Mouse (Mus musculus) cerebellum, postnatal 14 days (tissue): ENCODE measurements around the gene Kdm4c.
"Not testable (repeated sequence)": the region's sequence is repeated elsewhere in the genome, so short reads cannot be mapped to it uniquely, and the experiment has no call there.

Experiments used
- DNase-seq, 2 experiments: peaks; one replicate each; pipeline ENCODE4 v3.0.0; 2021; ENCODE audit warnings: mixed read lengths in 2 of 2

The Kdm4c gene

DNA sequence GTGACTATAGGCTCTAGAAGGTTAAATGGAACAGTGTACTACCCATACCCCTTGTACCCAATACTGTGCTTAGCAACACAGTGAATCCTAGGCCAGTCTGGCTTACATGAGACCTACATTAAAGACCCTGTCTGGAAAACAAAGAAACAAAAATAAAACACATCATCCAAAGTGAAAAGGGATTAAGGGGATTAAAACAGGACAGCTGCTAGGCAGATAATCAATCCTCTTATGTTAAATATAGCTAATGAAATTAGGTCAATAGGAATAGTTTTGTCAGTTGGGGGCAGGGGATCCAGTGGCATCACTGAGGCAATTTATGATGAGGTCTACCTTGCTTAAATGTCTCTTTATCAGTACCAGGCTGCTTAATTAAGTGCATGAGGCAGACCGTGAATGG, at the start of gene Kdm4c:
Gene Kdm4c, plus strand, starts transcription at position 322 of the 400 bp plus-strand sequence.
- DNase-seq = no peak

DNA sequence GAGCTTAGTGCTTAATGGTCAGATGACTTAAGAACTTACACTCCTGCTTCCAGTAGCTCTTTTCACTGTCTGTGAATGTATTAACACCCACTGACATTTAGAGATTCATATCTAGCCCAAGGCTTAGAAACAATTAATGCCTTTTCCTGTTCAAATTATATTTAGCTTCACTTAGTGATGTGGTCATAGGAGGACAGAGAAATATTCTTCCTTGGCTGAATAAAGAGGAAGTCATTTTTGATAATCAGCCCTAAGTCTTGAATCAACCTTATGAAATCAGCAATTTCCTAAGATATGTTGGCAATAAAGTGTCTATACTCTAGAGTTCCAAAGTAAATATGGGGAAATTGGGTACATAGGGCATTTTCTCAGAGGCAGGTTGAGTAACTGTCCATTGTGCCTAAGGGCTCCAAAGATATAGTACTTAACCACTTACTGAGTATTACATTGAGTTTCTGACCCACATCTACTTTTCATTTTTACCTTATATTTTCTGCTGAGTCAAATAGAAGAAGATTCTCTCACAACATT, 41.0 kb upstream of the Kdm4c start:
- DNase-seq = no peak

- DNase-seq = not testable (repeated sequence)
These were observed 20.5 kb upstream of the Kdm4c start for GRCm38 (mm10) chr4:74221780-74222179.

DNA sequence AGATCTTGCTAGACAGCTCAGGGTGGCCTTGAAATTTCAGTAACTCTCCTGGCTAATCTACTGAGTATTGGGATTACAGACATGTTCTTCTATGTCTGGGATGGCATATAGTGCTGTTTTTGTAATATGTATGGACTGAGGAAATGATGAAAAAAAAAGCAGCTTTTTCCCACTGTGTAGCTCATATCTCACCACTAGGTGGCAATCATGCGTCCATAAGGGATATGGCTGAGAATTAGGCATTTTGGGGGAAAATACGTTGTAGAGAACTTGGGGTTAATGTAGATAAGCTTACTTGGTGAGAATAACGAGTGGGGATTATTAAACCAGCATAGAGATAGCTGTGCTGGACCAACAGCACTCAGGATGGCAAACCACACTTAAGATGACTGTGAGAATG, 19.9 kb upstream of the Kdm4c start:
- peak; percentile 22 to 49 for DNase-seq

GRCm38 (mm10) chr4:74224210-74224609, 18.1 kb upstream of the Kdm4c start:
- DNase-seq = no peak

DNA sequence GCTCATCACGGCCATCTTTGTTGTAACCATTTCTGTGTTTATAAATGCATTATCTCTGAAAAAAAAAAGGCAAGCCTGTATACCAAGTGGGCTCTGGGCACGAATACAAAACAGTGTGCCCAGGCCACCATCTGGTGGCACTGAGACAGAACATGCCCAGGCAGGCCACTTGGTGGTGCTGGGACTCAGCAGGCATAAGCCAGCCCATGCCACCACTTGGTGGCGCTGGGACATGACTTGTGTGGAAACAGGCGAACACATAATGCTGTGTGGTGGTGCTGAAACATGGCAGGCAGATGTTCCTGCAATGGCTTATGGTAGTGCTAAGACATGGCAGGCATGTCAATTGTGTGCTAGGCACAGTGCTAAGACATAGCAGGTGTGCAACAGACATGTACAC, 11.3 kb upstream of the Kdm4c start:
- peak in 1 of 2 experiments; percentile 37 for DNase-seq

DNA sequence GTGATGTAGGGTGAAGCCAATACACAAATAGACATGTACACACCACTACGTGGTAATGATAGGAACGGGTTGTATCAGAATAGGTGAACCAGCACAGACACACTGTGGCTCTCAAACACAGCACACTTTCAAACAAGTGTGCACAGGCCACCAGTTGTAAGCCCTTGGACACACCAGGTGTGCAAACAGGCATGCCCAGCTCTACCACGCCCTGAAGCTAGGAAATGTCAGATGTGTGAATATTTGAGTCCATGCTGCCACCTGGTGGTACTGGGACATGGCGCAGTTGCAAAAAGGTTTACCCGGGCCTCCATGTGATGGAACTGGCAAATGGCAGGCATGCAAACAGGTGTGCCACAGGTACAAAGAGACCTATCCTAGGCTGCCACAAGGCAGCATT, 10.9 kb upstream of the Kdm4c start:
- DNase-seq = peak; percentile 66 to 74

GRCm38 (mm10) chr4:74233534-74233933, 8.8 kb upstream of the Kdm4c start:
- peak; percentile 59 to 68 for DNase-seq

DNA sequence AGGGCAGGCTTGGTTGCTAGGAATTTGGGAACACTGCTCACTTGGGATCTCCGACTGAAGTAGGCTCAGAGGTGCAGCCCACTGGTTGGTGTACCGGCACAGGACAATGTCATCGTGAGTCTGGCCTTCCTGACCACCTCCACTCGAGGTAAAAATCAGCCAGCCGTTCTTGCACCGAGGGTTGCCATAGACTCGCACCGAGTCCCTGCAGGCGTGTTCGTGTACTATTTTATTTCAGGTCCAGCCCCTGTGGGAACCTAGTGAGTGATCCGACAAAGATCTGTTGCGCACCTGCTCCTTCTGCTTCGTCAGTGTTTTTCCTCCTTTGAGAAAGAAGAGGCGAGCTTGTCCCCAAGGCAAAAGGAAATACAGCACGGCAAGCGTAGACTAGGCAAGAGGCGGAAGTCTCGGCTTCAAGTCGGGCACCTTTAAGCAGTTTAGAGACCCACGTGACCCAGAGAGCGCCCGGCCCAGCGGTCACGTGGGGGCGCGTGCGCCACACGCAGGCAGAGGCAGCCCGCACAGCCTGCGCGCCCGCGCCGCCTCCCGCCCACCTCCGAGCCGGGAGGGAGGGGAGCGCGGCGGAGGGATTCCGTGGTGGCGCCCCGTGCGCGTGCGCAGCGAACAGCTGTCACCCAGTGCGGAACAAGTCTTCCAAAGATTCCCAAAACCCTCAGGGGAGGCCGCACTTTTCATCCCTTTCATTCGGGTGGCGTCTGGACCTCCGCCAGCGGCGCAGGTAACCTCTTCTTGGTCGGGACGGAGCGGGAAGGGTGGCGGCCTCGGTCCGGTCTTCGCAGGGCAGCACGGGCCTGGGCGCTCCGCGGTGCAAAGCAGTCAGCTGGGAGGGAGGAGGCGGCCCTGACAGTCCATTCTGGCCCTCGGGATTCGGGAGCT, 9.3 kb downstream of the Kdm4c start:
- DNase-seq = peak; percentile 96 to 97

- peak in 1 of 2 experiments; percentile 55 for DNase-seq
These were observed 10.2 kb downstream of the Kdm4c start for GRCm38 (mm10) chr4:74252245-74253105.

GRCm38 (mm10) chr4:74257882-74258281, 15.6 kb downstream of the Kdm4c start:
- DNase-seq = no peak

DNA sequence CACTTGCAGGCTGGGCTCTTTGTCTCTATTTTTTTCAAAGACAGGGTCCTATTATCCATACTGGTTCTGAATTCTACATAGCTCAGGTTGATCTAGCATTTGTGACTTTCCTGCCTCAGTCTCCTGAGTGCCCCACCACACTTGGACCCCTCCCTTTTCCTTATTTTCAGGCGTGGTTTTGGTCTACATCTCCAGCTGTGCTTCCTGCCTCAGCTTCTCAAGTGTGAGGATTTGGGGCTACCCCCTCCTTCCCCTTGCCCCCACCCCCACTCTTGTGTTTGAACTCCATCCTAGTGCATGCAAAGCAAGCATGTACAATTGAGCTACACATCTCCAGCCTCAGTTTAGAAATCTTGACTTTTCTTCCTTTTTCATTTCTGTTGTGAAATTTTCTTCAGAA, 16.2 kb downstream of the Kdm4c start:
- no peak for DNase-seq

GRCm38 (mm10) chr4:74259331-74259730, 17.0 kb downstream of the Kdm4c start:
- no peak for DNase-seq

DNA sequence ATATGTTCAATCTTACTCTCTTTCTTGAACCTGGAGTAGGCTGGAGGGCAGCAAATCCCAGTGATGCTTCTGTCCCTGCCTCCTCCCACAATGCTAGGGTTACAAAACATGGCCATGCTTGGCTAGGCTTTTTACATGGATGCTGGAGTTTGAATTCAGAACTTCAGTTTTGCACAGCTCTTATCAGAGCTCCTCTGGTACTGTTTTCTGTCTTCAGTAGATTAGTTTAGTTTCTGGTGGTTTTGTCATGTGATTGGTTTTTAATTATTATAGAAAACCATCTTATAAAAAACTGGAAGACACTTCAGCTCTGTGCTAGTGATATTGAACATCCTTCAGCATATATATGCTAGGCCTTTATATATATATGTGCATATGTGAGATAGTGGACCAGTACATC, 19.6 kb downstream of the Kdm4c start:
- no peak for DNase-seq

DNA sequence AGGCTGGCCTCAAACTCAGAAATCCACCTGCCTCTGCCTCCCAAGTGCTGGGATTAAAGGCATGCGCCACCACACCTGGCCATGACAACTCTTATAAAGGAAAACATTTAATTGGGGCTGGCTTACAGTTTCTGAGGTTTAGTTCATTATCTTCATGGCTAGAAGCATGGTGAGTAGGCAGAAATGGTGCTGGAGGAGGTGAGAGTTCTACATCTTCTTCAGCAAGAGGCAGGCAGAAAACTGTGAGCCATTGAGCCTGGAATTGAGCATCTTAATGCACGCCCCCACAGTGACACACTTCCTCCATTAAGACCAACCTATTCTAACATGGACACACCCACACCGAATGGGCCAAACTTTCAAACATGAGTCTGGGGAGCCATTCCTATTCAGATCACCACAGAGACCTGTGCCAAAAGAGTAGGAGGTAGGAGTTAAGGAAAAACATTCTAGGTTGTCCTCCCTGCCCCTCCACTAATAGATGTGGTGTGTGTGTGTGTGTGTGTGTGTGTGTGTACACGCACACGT, 22.2 kb downstream of the Kdm4c start:
- no peak for DNase-seq

DNA sequence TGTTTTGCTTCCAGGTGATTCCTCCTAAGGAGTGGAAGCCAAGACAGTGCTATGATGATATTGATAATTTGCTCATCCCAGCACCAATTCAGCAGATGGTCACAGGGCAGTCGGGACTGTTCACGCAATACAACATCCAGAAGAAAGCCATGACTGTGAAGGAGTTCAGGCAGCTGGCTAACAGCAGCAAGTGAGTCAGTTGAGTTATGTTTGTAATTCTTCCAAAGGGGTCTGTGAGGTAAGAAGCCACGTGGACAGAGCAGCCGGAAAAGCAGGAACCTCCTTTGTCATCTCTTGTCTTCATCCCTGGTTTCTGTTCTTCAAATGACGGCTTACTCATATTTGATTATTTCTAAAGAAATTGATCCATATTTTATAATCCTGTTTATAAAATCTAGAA, 28.9 kb downstream of the Kdm4c start:
- DNase-seq = no peak

GRCm38 (mm10) chr4:74277486-74277885, 35.2 kb downstream of the Kdm4c start:
- DNase-seq = peak; percentile 64 to 70

GRCm38 (mm10) chr4:74280170-74280569, 37.9 kb downstream of the Kdm4c start:
- no peak for DNase-seq

DNA sequence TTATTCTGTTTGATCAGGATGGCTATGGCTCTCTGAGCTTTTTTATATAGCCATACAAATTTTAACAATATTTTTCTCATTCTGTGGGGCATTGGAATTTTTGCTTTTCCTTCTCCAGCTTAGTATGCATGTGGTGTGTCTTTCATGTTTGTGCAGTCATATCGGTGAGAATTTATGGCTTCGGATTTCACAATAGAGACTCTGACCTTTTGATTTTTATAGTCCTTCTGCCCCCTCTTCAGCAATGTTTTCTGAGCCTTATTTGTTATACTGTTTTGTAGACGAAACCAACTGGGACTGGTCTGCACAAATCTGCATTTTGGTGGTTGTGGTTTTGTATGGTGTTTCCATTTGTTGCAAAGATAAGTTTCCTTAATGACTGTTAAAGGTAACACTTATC, 45.6 kb downstream of the Kdm4c start:
- no peak for DNase-seq

DNA sequence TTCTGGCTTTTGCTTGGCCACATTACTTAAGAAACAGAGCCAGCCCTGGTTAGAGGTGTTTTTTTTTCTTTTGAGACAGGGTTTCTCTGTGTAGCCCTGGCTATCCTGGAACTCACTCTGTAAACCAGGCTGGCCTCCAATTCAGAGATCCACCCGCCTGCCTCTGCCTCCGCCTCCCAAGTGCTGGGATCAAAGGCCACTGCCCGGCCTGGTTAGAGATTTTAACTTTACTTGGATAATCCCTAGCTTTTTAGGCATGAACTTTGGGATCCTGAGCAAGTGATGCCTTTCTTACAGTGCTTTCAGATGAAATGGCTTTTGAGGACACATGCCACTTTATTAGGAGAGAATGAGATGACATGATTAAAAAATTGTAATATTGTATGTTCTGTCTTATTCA, 52.4 kb downstream of the Kdm4c start:
- DNase-seq = no peak

DNA sequence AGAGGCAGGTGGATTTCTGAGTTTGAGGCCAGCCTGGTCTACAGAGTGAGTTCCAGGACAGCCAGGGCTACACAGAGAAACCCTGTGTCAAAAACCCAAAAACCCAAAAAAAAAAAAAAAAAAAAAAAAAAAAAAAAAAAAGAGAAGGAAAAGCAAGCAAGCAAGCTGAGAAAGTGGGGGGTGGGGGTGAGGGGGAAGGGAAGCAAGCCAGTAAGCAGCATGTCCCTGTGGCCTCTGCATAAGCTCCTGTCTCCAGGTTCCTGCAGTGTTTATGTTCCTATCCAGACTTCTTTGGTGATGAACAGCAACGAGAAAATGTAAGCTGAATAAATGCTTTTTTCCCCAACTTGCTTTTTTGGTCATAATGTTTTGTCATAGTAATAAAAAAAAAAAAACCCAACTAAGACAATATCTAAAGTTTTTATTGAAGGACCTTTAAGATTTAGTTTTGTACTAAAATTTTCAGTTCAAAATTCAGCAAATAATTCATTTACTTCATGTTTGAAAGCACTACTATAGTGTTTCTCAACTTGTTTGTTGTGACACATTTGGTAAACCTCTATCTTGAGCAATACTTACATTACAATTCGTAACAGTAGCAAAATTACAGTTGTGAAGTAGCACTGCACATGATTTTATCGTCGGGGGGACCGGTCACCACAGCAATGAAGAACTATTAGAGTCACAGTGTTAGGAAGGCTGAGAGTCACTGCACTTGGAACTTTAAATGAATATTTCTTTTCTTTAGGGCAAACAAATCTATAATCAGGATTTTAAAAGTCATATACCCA, 63.2 kb downstream of the Kdm4c start:
- no peak for DNase-seq

DNA sequence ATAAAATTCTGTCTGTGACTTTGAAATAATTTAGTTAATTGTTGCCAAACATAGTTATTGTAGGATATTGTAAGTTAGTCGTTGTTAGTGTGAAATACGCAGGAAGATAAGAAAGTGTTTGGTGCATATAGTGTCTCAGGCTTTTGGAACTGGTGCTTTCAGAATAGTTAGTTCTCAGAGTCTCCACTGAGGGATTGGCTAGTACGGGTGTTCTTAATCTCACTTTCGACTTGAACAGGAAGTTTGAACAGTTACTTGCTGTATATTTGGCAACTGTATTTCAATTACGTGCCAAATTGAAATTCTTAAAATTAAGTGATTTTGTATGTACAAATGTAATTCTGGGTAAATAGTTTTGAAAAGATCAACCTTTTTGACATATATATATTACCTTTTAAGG, 68.8 kb downstream of the Kdm4c start:
- DNase-seq = no peak
